Mouse (Mus musculus): ENCODE data around the gene Rd3. TPM values are rescaled to one million over a fixed set of nuclear protein-coding genes. Genes with fewer than 3 reads are reported as not detected.

Rd3 gene
- polyA plus RNA-seq, 1 experiment from 2014 or later = 0.92 TPM

GRCm38 (mm10) chr1:191974509-191975405 is 2.4 kb upstream of the Rd3 start:
- Histone ChIP-seq H3K4me2 (ENCODE audit: low read depth, low read length, severe bottlenecking) (no peak overlapping the region), H3K27me3 (ENCODE audit: control insufficient read depth, insufficient read depth, low read length) (no peaks in the 10 kb centered on the region), H3K9me3 (ENCODE audit: control insufficient read depth, low read length) (no peaks in the 10 kb centered on the region), H3K27ac (ENCODE audit: low read depth, low read length) (no peak overlapping the region), H3K4me1 (replicated peaks; ENCODE audit: control insufficient read depth, insufficient read depth, low read length) (no peaks in the 10 kb centered on the region; the same call in 1 of the 2 replicates), H3K9ac (ENCODE audit: low read length) (no peak overlapping the region), H3K4me3 (ENCODE audit: low read depth, low read length) (no peak overlapping the region), H3K36me3 (ENCODE audit: control insufficient read depth, insufficient read depth, low read length) (no peaks in the 10 kb centered on the region)
- WGBS = 83% methylated on average over 13 of the region's 13 CpGs
- peak; percentile 37 for DNase-seq (ENCODE audit: low spot score)
- no peak for ATAC-seq (replicated peaks; ENCODE audit: low FRiP score)

GRCm38 (mm10) chr1:191981426-191982102 is 4.4 kb downstream of the Rd3 start:
- peak; percentile 56 for DNase-seq (ENCODE audit: low spot score)
- WGBS = 49% methylated on average over 6 of the region's 6 CpGs
- H3K4me3 ChIP-seq (ENCODE audit: low read depth, low read length) = no peak overlapping the region
- H3K4me2 ChIP-seq (ENCODE audit: low read depth, low read length, severe bottlenecking) = no peak overlapping the region
- no peaks in the 10 kb centered on the region; the same call in 1 of the 2 replicates for H3K4me1 ChIP-seq (replicated peaks; ENCODE audit: control insufficient read depth, insufficient read depth, low read length)
- no peak overlapping the region for H3K27ac ChIP-seq (ENCODE audit: low read depth, low read length)
- no peak overlapping the region for H3K9ac ChIP-seq (ENCODE audit: low read length)
- peak; percentile 55; the same call in 1 of the 2 replicates for ATAC-seq (replicated peaks; ENCODE audit: low FRiP score)
- H3K36me3 ChIP-seq (ENCODE audit: control insufficient read depth, insufficient read depth, low read length) = no peaks in the 10 kb centered on the region
- H3K9me3 ChIP-seq (ENCODE audit: control insufficient read depth, low read length) = no peaks in the 10 kb centered on the region
- no peaks in the 10 kb centered on the region for H3K27me3 ChIP-seq (ENCODE audit: control insufficient read depth, insufficient read depth, low read length)

- ATAC-seq (replicated peaks; ENCODE audit: low FRiP score) = no peak
- H3K27ac ChIP-seq (ENCODE audit: low read depth, low read length) = no peak overlapping the region
- no peak overlapping the region for H3K9ac ChIP-seq (ENCODE audit: low read length)
- H3K4me1 ChIP-seq (replicated peaks; ENCODE audit: control insufficient read depth, insufficient read depth, low read length) = no peaks in the 10 kb centered on the region
- no peaks in the 10 kb centered on the region for H3K36me3 ChIP-seq (ENCODE audit: control insufficient read depth, insufficient read depth, low read length)
- DNase-seq (ENCODE audit: low spot score) = peak; percentile 37
- no peaks in the 10 kb centered on the region for H3K9me3 ChIP-seq (ENCODE audit: control insufficient read depth, low read length)
- no peaks in the 10 kb centered on the region for H3K27me3 ChIP-seq (ENCODE audit: control insufficient read depth, insufficient read depth, low read length)
- no peak overlapping the region for H3K4me2 ChIP-seq (ENCODE audit: low read depth, low read length, severe bottlenecking)
- WGBS = 83% methylated on average over 8 of the region's 8 CpGs
- no peak overlapping the region for H3K4me3 ChIP-seq (ENCODE audit: low read depth, low read length)
These were observed 9.7 kb downstream of the Rd3 start for GRCm38 (mm10) chr1:191986674-191987480.

DNA sequence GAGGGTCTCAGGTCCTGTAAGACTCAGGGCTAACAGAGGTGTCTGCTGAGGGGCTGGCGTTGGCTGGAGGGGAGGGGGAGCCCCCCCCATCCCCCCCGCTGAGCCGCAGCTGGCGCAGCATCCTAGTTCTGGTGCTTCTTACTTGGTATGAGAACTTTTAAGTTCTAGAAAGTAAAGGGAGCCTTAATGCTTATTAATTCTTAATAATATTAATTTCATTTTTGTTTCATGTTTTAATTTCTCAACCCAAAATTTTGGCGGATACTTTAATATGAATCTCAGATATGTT is 10.3 kb downstream of the Rd3 start:
- Histone ChIP-seq H3K27me3 (ENCODE audit: control insufficient read depth, insufficient read depth, low read length) (no peaks in the 10 kb centered on the region), H3K27ac (ENCODE audit: low read depth, low read length) (no peak overlapping the region), H3K36me3 (ENCODE audit: control insufficient read depth, insufficient read depth, low read length) (no peaks in the 10 kb centered on the region), H3K4me3 (ENCODE audit: low read depth, low read length) (no peak overlapping the region), H3K4me2 (ENCODE audit: low read depth, low read length, severe bottlenecking) (no peak overlapping the region), H3K9me3 (ENCODE audit: control insufficient read depth, low read length) (no peaks in the 10 kb centered on the region), H3K4me1 (replicated peaks; ENCODE audit: control insufficient read depth, insufficient read depth, low read length) (no peaks in the 10 kb centered on the region), H3K9ac (ENCODE audit: low read length) (no peak overlapping the region)
- DNase-seq (ENCODE audit: low spot score) (peak; percentile 36), ATAC-seq (replicated peaks; ENCODE audit: low FRiP score) (no peak)
- WGBS = 55% methylated on average over 5 of the region's 5 CpGs

DNA sequence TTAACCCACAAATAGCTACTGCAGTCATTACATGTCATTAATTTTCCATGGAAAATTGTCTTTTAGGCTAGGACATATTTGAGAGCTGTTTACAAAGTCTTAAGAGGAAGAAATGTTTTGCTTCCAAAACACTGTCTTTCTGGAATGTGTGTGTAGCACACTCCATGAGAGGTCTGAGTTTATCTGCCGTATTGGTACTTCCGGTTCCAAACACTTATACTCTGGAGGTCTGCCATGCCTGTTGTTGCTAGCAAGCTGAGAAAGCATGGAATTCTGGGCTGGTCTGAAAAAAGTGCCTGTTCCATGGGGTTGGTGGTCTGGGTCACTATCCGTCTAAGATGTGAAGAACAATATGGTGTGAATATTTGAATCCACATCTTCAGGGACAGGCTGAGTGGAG is 11.5 kb downstream of the Rd3 start:
- H3K9ac ChIP-seq (ENCODE audit: low read length) = no peak overlapping the region
- no peak for DNase-seq (ENCODE audit: low spot score)
- WGBS = 92% methylated on average over 3 of the region's 3 CpGs
- H3K4me2 ChIP-seq (ENCODE audit: low read depth, low read length, severe bottlenecking) = no peak overlapping the region
- no peak overlapping the region for H3K4me3 ChIP-seq (ENCODE audit: low read depth, low read length)
- H3K36me3 ChIP-seq (ENCODE audit: control insufficient read depth, insufficient read depth, low read length) = no peaks in the 10 kb centered on the region
- H3K27ac ChIP-seq (ENCODE audit: low read depth, low read length) = no peak overlapping the region
- ATAC-seq (replicated peaks; ENCODE audit: low FRiP score) = no peak
- H3K27me3 ChIP-seq (ENCODE audit: control insufficient read depth, insufficient read depth, low read length) = no peaks in the 10 kb centered on the region
- H3K4me1 ChIP-seq (replicated peaks; ENCODE audit: control insufficient read depth, insufficient read depth, low read length) = no peaks in the 10 kb centered on the region
- H3K9me3 ChIP-seq (ENCODE audit: control insufficient read depth, low read length) = no peaks in the 10 kb centered on the region

GRCm38 (mm10) chr1:191989060-191989459 is 11.9 kb downstream of the Rd3 start:
- no peaks in the 10 kb centered on the region for H3K4me1 ChIP-seq (replicated peaks; ENCODE audit: control insufficient read depth, insufficient read depth, low read length)
- peak overlapping the region; percentile 71; the same call in 1 of the 2 replicates for H3K4me2 ChIP-seq (ENCODE audit: low read depth, low read length, severe bottlenecking)
- no peak overlapping the region for H3K4me3 ChIP-seq (ENCODE audit: low read depth, low read length)

DNA sequence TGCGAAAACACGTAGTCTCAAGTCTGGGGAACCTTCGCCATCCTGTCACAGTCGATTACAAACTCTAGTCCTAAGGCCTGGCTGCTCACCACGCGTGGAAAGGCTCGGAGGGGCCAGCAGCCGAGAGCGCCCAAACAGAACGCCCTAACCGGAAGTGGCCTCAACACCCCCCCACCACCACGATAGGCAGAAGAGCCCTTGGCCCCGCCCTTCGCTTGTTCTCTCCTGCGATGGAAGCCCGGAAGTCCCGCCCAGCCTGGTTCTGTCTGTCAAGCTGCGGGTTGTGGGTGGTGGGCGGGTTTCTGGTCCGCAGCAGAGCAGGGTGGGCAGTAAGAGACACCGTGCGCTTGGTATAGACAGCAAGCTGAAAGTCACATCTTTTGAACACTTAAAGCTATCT is 12.8 kb downstream of the Rd3 start:
- ATAC-seq (replicated peaks; ENCODE audit: low FRiP score) = peak; percentile 98
- DNase-seq (ENCODE audit: low spot score) = peak; percentile 98
- H3K27me3 ChIP-seq (ENCODE audit: control insufficient read depth, insufficient read depth, low read length) = no peaks in the 10 kb centered on the region
- H3K9ac ChIP-seq (ENCODE audit: low read length) = peak overlapping the region; percentile 78
- no peaks in the 10 kb centered on the region for H3K4me1 ChIP-seq (replicated peaks; ENCODE audit: control insufficient read depth, insufficient read depth, low read length)
- H3K4me3 ChIP-seq (ENCODE audit: low read depth, low read length) = peak overlapping the region; percentile 52
- WGBS = 0% methylated on average over 22 of the region's 22 CpGs
- peak overlapping the region; percentile 71 for H3K4me2 ChIP-seq (ENCODE audit: low read depth, low read length, severe bottlenecking)
- no peak overlapping the region for H3K27ac ChIP-seq (ENCODE audit: low read depth, low read length)
- no peaks in the 10 kb centered on the region for H3K36me3 ChIP-seq (ENCODE audit: control insufficient read depth, insufficient read depth, low read length)
- no peaks in the 10 kb centered on the region for H3K9me3 ChIP-seq (ENCODE audit: control insufficient read depth, low read length)

More at GRCm38 (mm10) chr1:191989060-191989459, 11.9 kb downstream of the Rd3 start:
- WGBS = 91% methylated on average over 5 of the region's 5 CpGs
- ATAC-seq (replicated peaks; ENCODE audit: low FRiP score) = no peak
- Histone ChIP-seq H3K27me3 (ENCODE audit: control insufficient read depth, insufficient read depth, low read length) (no peaks in the 10 kb centered on the region), H3K9me3 (ENCODE audit: control insufficient read depth, low read length) (no peaks in the 10 kb centered on the region), H3K36me3 (ENCODE audit: control insufficient read depth, insufficient read depth, low read length) (no peaks in the 10 kb centered on the region), H3K9ac (ENCODE audit: low read length) (no peak overlapping the region), H3K27ac (ENCODE audit: low read depth, low read length) (no peak overlapping the region)
- DNase-seq (ENCODE audit: low spot score) = peak; percentile 39

DNA sequence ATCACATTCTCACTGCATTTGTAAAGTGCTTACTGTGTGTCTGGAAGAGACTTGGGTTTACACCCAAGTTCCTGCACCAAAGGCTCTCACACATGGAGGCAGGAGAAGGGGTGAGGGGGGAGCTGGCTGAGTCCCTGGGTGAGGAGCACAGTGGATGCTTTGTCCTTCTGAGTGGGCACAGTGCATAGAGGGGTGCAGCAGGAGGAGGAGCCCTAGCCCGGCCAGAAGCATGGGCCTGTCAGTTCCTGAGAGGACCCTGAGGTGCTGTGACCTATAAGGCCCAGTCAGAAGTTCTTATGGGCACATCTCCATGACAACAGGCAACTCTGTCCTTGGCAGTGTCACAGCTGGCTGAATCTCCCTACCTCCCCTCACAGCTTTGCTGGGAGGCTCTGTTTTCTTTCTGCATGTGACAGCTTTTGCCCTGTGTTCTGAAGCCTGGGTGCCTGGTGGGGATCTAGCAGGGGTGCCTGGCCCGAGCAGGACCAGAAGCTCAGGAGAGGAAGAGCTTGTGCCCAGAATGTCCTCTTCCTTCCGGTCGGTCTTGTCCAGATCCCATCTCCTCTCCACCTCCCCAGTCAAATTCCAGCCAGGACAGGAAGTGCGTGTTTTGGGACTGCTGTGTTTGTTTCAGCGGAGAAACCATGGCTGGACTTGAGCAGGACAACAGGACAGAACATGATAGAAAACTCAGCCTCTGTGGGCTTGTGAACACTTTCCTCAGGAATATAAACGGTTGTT is 15.0 kb downstream of the Rd3 start:
- peak; percentile 37 for DNase-seq (ENCODE audit: low spot score)
- H3K4me3 ChIP-seq (ENCODE audit: low read depth, low read length) = no peak overlapping the region
- no peak overlapping the region for H3K27ac ChIP-seq (ENCODE audit: low read depth, low read length)

More for the DNA sequence above, 15.0 kb downstream of the Rd3 start:
- WGBS = 78% methylated on average over 7 of the region's 7 CpGs
- Histone ChIP-seq H3K4me2 (ENCODE audit: low read depth, low read length, severe bottlenecking) (no peak overlapping the region), H3K27me3 (ENCODE audit: control insufficient read depth, insufficient read depth, low read length) (no peaks in the 10 kb centered on the region), H3K9ac (ENCODE audit: low read length) (no peak overlapping the region), H3K9me3 (ENCODE audit: control insufficient read depth, low read length) (no peaks in the 10 kb centered on the region), H3K4me1 (replicated peaks; ENCODE audit: control insufficient read depth, insufficient read depth, low read length) (no peaks in the 10 kb centered on the region), H3K36me3 (ENCODE audit: control insufficient read depth, insufficient read depth, low read length) (no peaks in the 10 kb centered on the region)
- no peak for ATAC-seq (replicated peaks; ENCODE audit: low FRiP score)
